Mouse (Mus musculus) 3T3-L1 (cell line): ENCODE data around the gene Gm20696.

Source experiments
- DNase-seq: peaks from one replicate; pipeline ENCODE4 v3.0.0-alpha.2; 2015; ENCODE audit warnings: low read depth, low spot score

Gene Gm20696

GRCm38 (mm10) chr6:99359765-99360499, 306.7 kb downstream of the Gm20696 start:
- DNase-seq = no peak

GRCm38 (mm10) chr6:99359036-99359698, 307.4 kb downstream of the Gm20696 start:
- DNase-seq = peak; percentile 77

GRCm38 (mm10) chr6:99357931-99358330, 308.7 kb downstream of the Gm20696 start:
- no peak for DNase-seq

GRCm38 (mm10) chr6:99354338-99354737, 312.3 kb downstream of the Gm20696 start:
- no peak for DNase-seq

GRCm38 (mm10) chr6:99353441-99353840, 313.2 kb downstream of the Gm20696 start:
- no peak for DNase-seq

GRCm38 (mm10) chr6:99350566-99350965, 316.0 kb downstream of the Gm20696 start:
- no peak for DNase-seq

GRCm38 (mm10) chr6:99350156-99350555, 316.4 kb downstream of the Gm20696 start:
- no peak for DNase-seq

GRCm38 (mm10) chr6:99347836-99348235, 318.8 kb downstream of the Gm20696 start:
- DNase-seq = no peak

GRCm38 (mm10) chr6:99344966-99345365, 321.6 kb downstream of the Gm20696 start:
- DNase-seq = peak; percentile 30

GRCm38 (mm10) chr6:99344357-99344756, 322.2 kb downstream of the Gm20696 start:
- no peak for DNase-seq

- DNase-seq = peak; percentile 63
These were observed 322.8 kb downstream of the Gm20696 start for GRCm38 (mm10) chr6:99343815-99344214.

- DNase-seq = no peak
These were observed 324.2 kb downstream of the Gm20696 start for GRCm38 (mm10) chr6:99342416-99342815.

GRCm38 (mm10) chr6:99340902-99341301, 325.7 kb downstream of the Gm20696 start:
- no peak for DNase-seq

GRCm38 (mm10) chr6:99339986-99340721, 326.4 kb downstream of the Gm20696 start:
- no peak for DNase-seq

- DNase-seq = no peak
These were observed 327.3 kb downstream of the Gm20696 start for GRCm38 (mm10) chr6:99339343-99339620.

GRCm38 (mm10) chr6:99338593-99339342, 327.8 kb downstream of the Gm20696 start:
- DNase-seq = no peak

GRCm38 (mm10) chr6:99338174-99338573, 328.4 kb downstream of the Gm20696 start:
- DNase-seq = no peak

GRCm38 (mm10) chr6:99337575-99337974, 329.0 kb downstream of the Gm20696 start:
- no peak for DNase-seq

- DNase-seq = no peak
These were observed 330.4 kb downstream of the Gm20696 start for GRCm38 (mm10) chr6:99336191-99336590.

GRCm38 (mm10) chr6:99335174-99335830, 331.3 kb downstream of the Gm20696 start:
- DNase-seq = no peak

GRCm38 (mm10) chr6:99334255-99334654, 332.3 kb downstream of the Gm20696 start:
- DNase-seq = no peak
